12 mouse cellular contexts compared by ENCODE assay signal in genomic region chr7:101041977-101042749, GRCm38 (mm10). TPM values are rescaled to one million over a fixed set of nuclear protein-coding genes. Genes with fewer than 3 reads are reported as not detected.
A peak's percentile ranks its signal among the peaks of the same experiment; 100 is the strongest.
DNase-seq lines count a peak whose midpoint lies in the region; ATAC-seq and TF ChIP-seq lines count a peak whose summit lies in the region.
"Had no signal": no experiment of that assay in that cellular context is flagged by ENCODE, and none has a peak within 500 bp of the region (broad histone marks: within the 10 kb centered on the region; RNA-seq: fewer than 3 reads in every experiment).

No protein-coding gene starts in this region.

- no peak for TF ChIP-seq EP300 in liver, postnatal 0 days (IDR thresholded peaks at IDR 0.05; ENCODE audit: low read depth)

- H3K4me2 ChIP-seq in kidney, embryonic 14.5 days (replicated peaks; ENCODE audit: low read depth, low read length), result no peak overlapping the region
- no peak overlapping the region; the same call in 1 of the 2 replicates for H3K4me2 ChIP-seq in liver, postnatal 0 days (ENCODE audit: low read depth, low read length)

- peak; percentile 51; the same call in 1 of the 2 replicates for ATAC-seq in kidney, embryonic 14.5 days (ENCODE audit: low FRiP score, low TSS enrichment)
- ATAC-seq in liver, postnatal 0 days, result peak; percentile 38; the same call in 1 of the 2 replicates

- DNase-seq in kidney, postnatal 36 days, result no peak
- peak; percentile 35 for DNase-seq in CD4-positive helper T cell, adult 2 months (ENCODE audit: low read depth, low spot score)
- no peak for DNase-seq in liver, postnatal 0 days
- no peak for DNase-seq in B cell, adult 2 months
- DNase-seq in Muller cell, postnatal 12 days (ENCODE audit: inconsistent ontology term), result no peak
- DNase-seq in cerebellum, postnatal 4 days (ENCODE audit: low spot score in 2 of 2), result no peak
- DNase-seq: adrenal gland, postnatal 14 days; cerebellum, adult 8-10 months; right cerebral cortex, postnatal 25 days had no signal

- no peak for TF ChIP-seq CTCF in bone marrow, adult 2 months (IDR thresholded peaks at IDR 0.05; ENCODE audit: control insufficient read depth, insufficient read depth, low read length)
- TF ChIP-seq CTCF in liver, postnatal 0 days (IDR thresholded peaks at IDR 0.05; ENCODE audit: low read depth), result no peak

- no peaks in the 10 kb centered on the region for H3K36me3 ChIP-seq in kidney, embryonic 14.5 days (ENCODE audit: control insufficient read depth, insufficient read depth, low read length)
- H3K36me3 ChIP-seq in liver, postnatal 0 days (replicated peaks; ENCODE audit: insufficient read depth, low read length), result no peaks in the 10 kb centered on the region

- H3K27me3 ChIP-seq in kidney, embryonic 14.5 days (ENCODE audit: control insufficient read depth, insufficient read depth, low read length), result no peaks in the 10 kb centered on the region
- H3K27me3 ChIP-seq in liver, postnatal 0 days (ENCODE audit: insufficient read depth, low read length), result no peaks in the 10 kb centered on the region

- H3K9ac ChIP-seq in kidney, embryonic 14.5 days (ENCODE audit: low read depth, low read length), result no peak overlapping the region
- H3K9ac ChIP-seq in liver, postnatal 0 days (replicated peaks), result no peak overlapping the region

- H3K27ac ChIP-seq in kidney, embryonic 14.5 days (ENCODE audit: low read depth, low read length), result no peak overlapping the region
- peak overlapping the region; percentile 47 for H3K27ac ChIP-seq in bone marrow, adult 2 months (ENCODE audit: control insufficient read depth, insufficient read depth, low read depth, low read length, poor library complexity)
- H3K27ac ChIP-seq in liver, postnatal 0 days (ENCODE audit: low read depth), result peak overlapping the region; percentile 44; the same call in 1 of the 2 replicates
- H3K27ac ChIP-seq: macrophage had no signal

- no peak for TF ChIP-seq POLR2A in bone marrow, adult 2 months (IDR thresholded peaks at IDR 0.05; ENCODE audit: borderline replicate concordance, control insufficient read depth, low read depth, low read length)

- WGBS in kidney, embryonic 14.5 days, result 32% methylated on average over 5 of the region's 5 CpGs
- 29% methylated on average over 5 of the region's 5 CpGs for WGBS in bone marrow, adult 2 months
- 24% methylated on average over 5 of the region's 5 CpGs for WGBS in liver, postnatal 0 days (ENCODE audit: insufficient replicate concordance)

- H3K9me3 ChIP-seq in kidney, embryonic 14.5 days (ENCODE audit: control insufficient read depth, low read length), result no peaks in the 10 kb centered on the region
- H3K9me3 ChIP-seq in liver, postnatal 0 days (ENCODE audit: low read length), result no peaks in the 10 kb centered on the region

- H3K4me1 ChIP-seq in kidney, embryonic 14.5 days (ENCODE audit: control insufficient read depth, insufficient read depth, low read length), result peaks cover 7% of the 10 kb centered on the region; the same call in 1 of the 2 replicates
- H3K4me1 ChIP-seq in bone marrow, adult 2 months (ENCODE audit: control insufficient read depth, insufficient read depth, low read length), result peaks cover 13% of the 10 kb centered on the region
- peaks cover 20% of the 10 kb centered on the region for H3K4me1 ChIP-seq in liver, postnatal 0 days (ENCODE audit: insufficient read depth)

- H3K4me3 ChIP-seq in kidney, embryonic 14.5 days (ENCODE audit: low read length), result no peak overlapping the region
- no peak overlapping the region for H3K4me3 ChIP-seq in bone marrow, adult 2 months (replicated peaks; ENCODE audit: control insufficient read depth, low read depth, low read length)
- no peak overlapping the region for H3K4me3 ChIP-seq in liver, postnatal 0 days (ENCODE audit: low read depth, low read length)

RNA-seq across cellular contexts. Expression of gene P2ry2, which starts 29.5 kb away (rescaled TPM):
- polyA plus RNA-seq in kidney, embryonic 14.5 days (2014; fragmentation: Nextera tagmentation; extraction: Ambion mirVana), result 0.72 and 0.84 TPM in 2 replicates
- 0.72 and 0.82 TPM in 2 replicates for polyA plus RNA-seq in bone marrow, adult 2 months (2011; ENCODE audit: insufficient read depth, insufficient read length, low replicate concordance, missing spikeins)
- 3.8 and 4.2 TPM in 2 replicates for polyA plus RNA-seq in liver, postnatal 0 days (2015; fragmentation: Nextera tagmentation; extraction: Ambion mirVana)

RNA-seq across cellular contexts. Expression of gene Fchsd2, which starts 50.5 kb away (rescaled TPM):
- 20.5 and 35.5 TPM in 2 replicates for polyA plus RNA-seq in kidney, embryonic 14.5 days (2014; fragmentation: Nextera tagmentation; extraction: Ambion mirVana)
- 7.2 and 22.6 TPM in 2 replicates for polyA plus RNA-seq in bone marrow, adult 2 months (2011; ENCODE audit: insufficient read depth, insufficient read length, low replicate concordance, missing spikeins)
- polyA plus RNA-seq in liver, postnatal 0 days (2015; fragmentation: Nextera tagmentation; extraction: Ambion mirVana), result 7.4 and 7.8 TPM in 2 replicates
